Mouse (Mus musculus) embryo, embryonic 10.5 days (tissue): ENCODE results near the gene Sema4d.
A peak's percentile ranks its signal among the peaks of the same experiment; 100 is the strongest.
"Not testable (repeated sequence)": the region's sequence is repeated elsewhere in the genome, so short reads cannot be mapped to it uniquely, and the experiment has no call there.

Experiments
- DNase-seq: peaks from one replicate; pipeline ENCODE4 v3.0.0-alpha.2; 2015; ENCODE audit warnings: low spot score

Gene Sema4d

DNA sequence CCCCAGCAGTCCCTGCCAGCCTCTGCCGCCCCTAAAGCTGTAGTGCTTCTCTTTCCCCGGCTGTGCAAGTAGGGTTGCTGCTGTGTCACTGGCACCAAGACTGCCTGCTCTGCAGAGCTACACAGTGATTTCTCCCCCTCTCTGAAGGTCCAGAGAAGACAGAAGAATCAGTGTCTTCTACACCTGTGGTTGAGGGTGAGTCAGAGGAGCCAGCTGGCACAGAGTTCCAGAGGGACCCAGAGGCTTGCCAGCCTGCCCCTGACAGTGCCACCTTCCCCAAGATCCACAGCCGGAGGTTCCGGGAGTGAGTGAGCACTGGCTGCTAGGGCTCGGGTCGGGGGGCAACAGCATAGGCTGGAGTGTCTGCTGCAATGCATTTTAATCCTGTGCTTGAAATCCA, 114.9 kb downstream of the Sema4d start:
- no peak for DNase-seq

GRCm38 (mm10) chr13:51677630-51678185, 115.8 kb downstream of the Sema4d start:
- no peak for DNase-seq

GRCm38 (mm10) chr13:51677041-51677440, 116.5 kb downstream of the Sema4d start:
- DNase-seq, result no peak

- no peak for DNase-seq
These were observed 116.9 kb downstream of the Sema4d start for GRCm38 (mm10) chr13:51676641-51677040.

DNA sequence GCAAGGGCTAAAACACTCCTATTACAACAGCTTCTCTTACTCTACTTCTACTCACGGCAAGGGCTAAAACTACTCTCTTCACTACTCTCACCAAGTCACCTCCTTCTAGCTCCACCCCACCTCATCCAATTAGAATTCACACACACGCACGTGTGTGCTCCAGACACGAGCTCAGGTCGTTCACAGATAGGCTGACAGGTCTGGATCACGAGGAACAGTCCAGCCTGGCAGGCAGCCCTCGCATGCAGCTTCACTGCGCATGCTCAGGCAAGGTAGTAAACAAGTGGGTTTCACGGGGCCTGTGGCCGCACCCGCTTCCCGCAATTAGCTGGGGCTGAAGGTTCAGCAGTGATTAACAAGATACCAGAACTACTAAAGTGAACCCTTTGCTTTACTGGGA, 125.4 kb downstream of the Sema4d start:
- DNase-seq, result not testable (repeated sequence)

GRCm38 (mm10) chr13:51663561-51663960, 130.0 kb downstream of the Sema4d start:
- no peak for DNase-seq

DNA sequence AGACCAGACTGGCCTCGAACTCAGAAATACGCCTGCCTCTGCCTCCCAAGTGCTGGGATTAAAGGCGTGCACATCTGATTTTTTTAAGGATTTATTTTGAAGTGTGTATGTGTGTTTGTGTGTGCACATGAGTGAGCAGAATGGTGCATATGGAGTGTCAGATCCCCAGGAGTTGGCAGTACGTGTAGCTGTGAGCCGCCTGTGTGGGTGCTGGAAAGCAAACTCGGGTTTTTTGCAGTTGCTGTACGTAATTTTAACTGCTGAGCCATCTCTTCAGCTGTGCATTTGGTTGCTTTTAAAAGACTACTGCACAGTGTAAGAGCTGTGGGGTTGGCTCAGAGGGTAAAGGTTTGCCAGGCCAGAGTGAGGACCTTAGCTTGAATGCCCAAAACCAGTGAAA, 134.0 kb downstream of the Sema4d start:
- DNase-seq, result no peak

DNA sequence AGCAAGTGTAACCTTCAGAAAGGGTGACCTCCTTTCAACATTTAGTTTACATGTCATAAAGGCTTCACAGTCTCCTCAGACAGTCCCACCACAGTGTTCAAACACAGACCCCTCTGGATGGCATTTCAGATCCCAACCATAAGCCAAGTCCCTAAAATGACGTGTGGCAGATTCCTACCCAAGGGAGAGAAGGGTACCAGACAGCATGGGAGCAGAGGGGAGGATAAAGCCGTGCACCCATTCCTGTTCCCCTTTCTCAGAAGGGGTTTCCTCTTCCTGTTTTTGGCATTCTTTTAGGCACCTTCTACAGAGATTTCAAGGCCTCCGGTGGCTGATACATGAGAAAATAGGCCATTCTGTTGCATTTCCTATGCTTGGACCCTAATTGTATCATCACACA, 135.5 kb downstream of the Sema4d start:
- no peak for DNase-seq

GRCm38 (mm10) chr13:51656516-51657235, 136.9 kb downstream of the Sema4d start:
- DNase-seq, result no peak

GRCm38 (mm10) chr13:51653961-51654360, 139.6 kb downstream of the Sema4d start:
- no peak for DNase-seq

- DNase-seq, result no peak
These were observed 140.4 kb downstream of the Sema4d start for GRCm38 (mm10) chr13:51653159-51653558.

GRCm38 (mm10) chr13:51651408-51652064, 142.0 kb downstream of the Sema4d start, which contains the start of gene Secisbp2:
Gene Secisbp2 (plus strand): TSS chr13:51651697.
- peak; percentile 94 for DNase-seq

DNA sequence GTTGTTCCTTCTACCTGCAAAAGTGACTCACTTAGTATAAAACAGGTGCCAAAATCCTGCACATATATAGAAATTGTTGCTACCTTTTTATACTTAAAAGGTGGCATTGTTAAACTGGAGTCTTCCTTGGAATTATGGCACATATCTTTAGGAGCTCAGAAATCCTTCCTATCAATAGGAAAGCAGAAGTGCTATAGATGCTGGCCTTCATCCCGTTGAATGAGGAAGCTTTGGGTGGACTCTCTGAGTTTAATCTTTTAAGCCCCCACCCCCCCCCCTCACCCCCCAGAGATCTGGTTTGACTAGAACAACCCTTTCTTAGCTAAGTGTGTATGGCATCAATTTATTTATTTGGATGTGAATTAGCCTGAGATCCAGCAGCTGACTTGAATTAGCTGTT, 143.8 kb downstream of the Sema4d start:
- no peak for DNase-seq

DNA sequence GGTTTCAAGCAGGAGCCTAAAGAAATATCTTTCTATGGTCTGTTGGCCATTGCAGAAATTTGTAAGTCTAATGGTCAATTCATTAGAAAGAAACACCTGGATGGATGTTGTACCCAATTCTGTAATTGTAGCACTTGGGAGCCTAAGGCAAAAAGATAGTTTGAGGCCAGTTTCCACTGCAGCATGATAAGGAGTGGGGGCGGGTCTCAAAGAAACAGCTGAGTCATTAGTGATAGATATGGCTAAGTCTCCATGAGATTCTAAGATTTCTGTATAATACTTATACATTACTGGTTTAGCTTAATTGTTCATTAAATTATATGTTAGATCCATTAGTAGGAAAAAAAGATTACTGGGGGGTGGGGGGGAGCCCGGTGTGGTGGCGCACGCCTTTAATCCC, 145.3 kb downstream of the Sema4d start:
- no peak for DNase-seq

DNA sequence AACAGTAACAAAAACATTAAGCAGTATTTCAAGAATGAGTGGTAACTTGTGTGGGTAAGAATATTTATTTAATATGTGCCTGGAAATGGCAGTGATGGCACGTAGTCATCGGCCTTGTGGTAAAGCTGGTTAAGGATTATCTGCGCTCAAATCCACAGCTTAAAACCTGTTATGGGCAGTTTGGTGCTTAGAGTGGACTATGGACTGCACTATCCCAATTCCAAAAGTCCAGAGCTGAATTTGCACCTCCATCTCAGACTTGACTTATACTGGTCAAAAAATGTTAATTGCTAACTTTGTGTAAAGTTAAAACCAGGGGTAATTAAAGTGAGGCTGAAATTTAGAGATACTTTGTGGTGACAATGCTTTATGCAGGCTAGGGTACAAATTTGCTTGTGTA, 145.8 kb downstream of the Sema4d start:
- no peak for DNase-seq

DNA sequence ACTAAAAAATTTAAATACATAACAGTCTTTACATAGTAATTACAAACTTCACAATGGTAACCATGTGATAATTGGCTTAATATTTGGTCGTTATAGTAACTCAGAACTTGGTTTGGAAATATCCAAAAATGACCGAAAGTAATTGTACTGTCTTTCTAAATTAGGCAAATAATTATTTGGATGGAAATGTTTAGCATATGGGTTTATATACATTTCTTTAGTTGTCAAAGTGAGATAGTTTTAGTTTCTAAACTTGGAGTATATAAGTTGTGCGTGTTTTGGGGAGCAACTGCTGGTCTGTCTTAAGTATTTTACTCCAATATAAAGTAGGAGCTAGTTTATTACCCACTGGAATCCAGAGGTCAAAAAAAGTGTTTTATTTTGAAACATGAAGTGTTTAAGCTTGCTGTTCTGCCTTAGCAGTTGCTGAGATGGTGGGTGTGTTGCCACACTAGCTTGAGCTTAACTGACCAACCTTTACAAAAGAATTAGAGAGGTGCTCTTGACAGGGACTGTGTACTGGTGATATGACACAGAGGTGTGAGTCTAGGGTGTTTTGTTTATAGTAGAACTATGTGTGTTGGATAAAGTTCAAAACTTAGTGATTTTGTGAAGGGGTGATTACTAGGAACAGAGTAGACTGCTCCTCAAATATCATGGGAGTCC, 147.1 kb downstream of the Sema4d start:
- DNase-seq, result no peak

DNA sequence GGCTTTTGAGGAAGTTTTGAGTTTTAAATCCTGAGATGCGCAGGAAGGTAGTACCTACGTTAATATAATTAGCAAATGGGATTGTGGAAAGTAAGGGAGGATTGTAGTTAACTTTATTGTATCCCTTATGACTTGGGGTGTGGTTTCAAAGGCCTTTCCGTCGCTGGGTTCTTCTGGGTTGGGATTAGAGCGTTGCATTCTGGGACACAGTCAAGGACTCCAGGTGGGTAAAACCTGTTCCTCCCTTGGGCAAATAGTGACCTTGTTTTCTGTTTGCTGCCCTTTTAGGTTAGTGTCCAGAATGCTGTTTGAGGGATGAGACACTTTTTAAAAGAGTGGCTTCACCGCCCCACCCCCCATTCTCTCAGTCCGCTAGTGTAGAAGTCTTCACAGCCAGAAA, 147.7 kb downstream of the Sema4d start:
- peak; percentile 75 for DNase-seq

DNA sequence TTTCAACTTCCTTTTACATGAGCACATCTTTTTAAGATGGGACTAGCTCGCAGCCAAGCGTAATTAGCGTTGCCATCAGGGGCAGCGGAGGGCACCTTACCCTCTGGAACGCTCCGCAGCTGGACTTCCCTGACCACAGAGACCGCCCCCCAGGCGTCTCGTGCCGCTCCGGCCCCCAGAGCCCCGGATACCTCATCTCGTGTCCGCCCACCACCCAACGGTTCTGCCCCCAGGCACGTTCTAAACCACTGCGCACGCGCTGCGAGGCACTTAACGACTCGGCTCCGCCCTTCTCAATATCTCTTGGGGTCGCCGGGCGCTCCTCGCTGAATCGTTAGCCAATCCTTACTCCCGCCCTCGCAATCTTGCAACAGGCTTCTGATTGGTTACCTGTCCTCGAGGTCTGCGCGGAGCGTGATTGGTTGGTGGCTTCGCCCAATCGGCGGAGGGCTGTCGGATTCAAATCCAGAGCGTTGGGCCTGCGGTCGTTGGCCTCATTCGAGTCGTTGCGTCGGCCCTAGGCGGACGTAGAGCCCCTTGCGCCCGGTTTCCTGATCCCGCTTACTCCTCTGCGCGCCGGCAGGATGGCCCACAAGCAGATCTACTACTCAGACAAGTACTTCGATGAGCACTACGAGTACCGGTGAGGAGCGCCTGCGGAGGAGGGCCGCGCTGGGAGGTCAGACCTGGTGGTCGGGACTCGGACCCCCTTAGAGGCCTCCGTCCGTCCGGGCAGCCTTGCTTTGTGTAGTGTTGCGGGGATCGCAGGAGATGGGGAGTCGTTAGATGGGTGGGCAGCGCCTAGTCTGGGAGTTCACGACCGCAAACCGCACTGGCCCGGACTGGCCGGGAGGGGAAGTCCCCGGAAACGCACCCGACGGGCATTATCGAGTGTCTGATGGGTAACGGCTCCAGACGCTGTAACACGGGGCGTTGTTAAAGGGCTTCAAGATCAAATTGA, 148.4 kb downstream of the Sema4d start, which contains the start of gene Cks2:
TSS of gene Cks2 (plus strand) at position 404 of the 961 bp plus-strand sequence.
- DNase-seq, result peak; percentile 100

DNA sequence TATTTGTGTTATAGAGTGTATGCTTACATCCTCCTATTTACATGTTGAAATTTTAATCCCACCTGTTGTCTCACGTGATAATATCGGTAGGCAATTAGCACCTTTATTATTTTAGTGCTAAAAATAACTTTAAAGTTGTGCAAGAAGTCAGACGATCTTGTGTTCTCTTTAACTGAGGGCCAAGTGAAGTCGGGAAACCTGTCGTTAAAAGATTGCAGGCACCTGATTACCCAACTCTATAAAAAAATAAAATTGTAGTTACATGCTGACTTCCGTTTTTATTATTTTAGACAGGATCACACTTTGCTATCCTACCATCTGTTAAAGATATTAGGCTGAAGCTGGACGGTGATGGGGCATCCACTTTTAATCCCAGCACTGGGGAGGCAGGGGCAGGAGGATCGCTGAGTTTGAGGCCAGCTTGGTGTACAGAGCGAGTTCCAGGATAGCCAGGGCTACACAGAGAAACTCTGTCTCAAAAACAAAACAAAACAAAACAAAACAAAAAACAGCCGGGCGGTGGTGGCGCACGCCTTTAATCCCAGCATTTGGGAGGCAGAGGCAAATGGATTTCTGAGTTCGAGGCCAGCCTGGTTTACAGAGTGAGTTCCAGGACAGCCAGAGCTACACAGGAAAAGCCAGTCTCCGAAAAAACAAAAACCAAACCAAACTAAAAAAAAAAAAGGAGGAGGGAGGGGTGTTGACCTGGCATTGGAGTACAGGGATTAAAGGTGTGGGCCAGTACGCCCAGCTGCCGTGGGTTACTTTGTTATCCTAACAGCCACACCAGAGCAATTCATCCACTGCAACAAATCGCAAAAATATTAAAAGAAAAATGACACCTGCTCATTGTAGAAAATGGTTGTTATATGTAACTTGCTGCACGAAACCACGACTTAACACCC, 149.4 kb downstream of the Sema4d start:
- DNase-seq, result no peak

- DNase-seq, result peak; percentile 36
These were observed 151.3 kb downstream of the Sema4d start for GRCm38 (mm10) chr13:51642171-51642778.
